Mouse (Mus musculus) embryonic facial prominence, embryonic 14.5 days (tissue): Measurements from ENCODE around the gene Vps8. TPM values are rescaled to one million over a fixed set of nuclear protein-coding genes. Genes with fewer than 3 reads are reported as not detected.
A peak's percentile ranks its signal among the peaks of the same experiment; 100 is the strongest.

ENCODE experiments used
- ATAC-seq: fragments of 200-750 bp; cut with Nextera tagmentation; 2 replicates; pipeline ENCODE4 v1.8.0; 2017; ENCODE audit warnings: low read depth, moderate number of reproducible peaks, moderate TSS enrichment
- DNase-seq: peaks from one replicate; pipeline ENCODE4 v3.0.0-alpha.2; 2015; ENCODE audit warnings: low spot score
- H3K27ac ChIP-seq: fragments of 300-500 bp; sonication (generic); replicated peaks from 2 replicates; pipeline ENCODE4 v1.5.1; 2014; ENCODE audit warnings: low read depth, mild to moderate bottlenecking, low read length, moderate library complexity
- H3K27me3 ChIP-seq: fragments of 300-500 bp; sonication (generic); replicated peaks from 2 replicates; pipeline ENCODE4 v1.6.1; 2014; ENCODE audit warnings: low read length; ENCODE audit not compliant: control insufficient read depth, insufficient read depth
- H3K36me3 ChIP-seq: fragments of 300-500 bp; sonication (generic); 2 replicates; pipeline ENCODE4 v1.6.1; 2014; ENCODE audit warnings: low read length, mixed read lengths; ENCODE audit not compliant: control insufficient read depth, insufficient read depth
- H3K4me1 ChIP-seq: fragments of 300-500 bp; sonication (generic); 2 replicates; pipeline ENCODE4 v1.6.1; 2014; ENCODE audit warnings: antibody characterized with exemption, low read length; ENCODE audit not compliant: control insufficient read depth, insufficient read depth
- H3K4me2 ChIP-seq: fragments of 300-500 bp; sonication (generic); 2 replicates; pipeline ENCODE4 v1.6.1; 2014; ENCODE audit warnings: low read depth, mild to moderate bottlenecking, low read length, moderate library complexity, mixed read lengths
- H3K4me3 ChIP-seq: fragments of 300-500 bp; sonication (generic); 2 replicates; pipeline ENCODE4 v1.5.1; 2014; ENCODE audit warnings: low read depth, mild to moderate bottlenecking, low read length
- H3K9ac ChIP-seq: fragments of 300-500 bp; sonication (generic); 2 replicates; pipeline ENCODE4 v1.6.1; 2014; ENCODE audit warnings: low read depth, mild to moderate bottlenecking, low read length, moderate library complexity, mixed read lengths
- H3K9me3 ChIP-seq: fragments of 300-500 bp; sonication (generic); 2 replicates; pipeline ENCODE4 v1.6.1; 2016; ENCODE audit warnings: low read length; ENCODE audit not compliant: control insufficient read depth
- WGBS: fragments of 180-500 bp; shearing (Covaris S2); extraction: QIAGEN DNeasy Blood & Tissue Kit; methylation state at CpG from one replicate; pipeline ENCODE4 v1.1.7; 2014; 5-methylcytosine and 5-hydroxymethylcytosine counted together
- polyA plus RNA-seq: library from polyadenylated mRNA; unstranded; fragments of >200 nt; fragmentation: Nextera tagmentation; extraction: Ambion mirVana; gene quantifications from 2 replicates; pipeline ENCODE4 v1.2.1, GENCODE M21; 2014

Vps8 gene
- polyA plus RNA-seq, 1 experiment from 2014 or later = 18.0 TPM

GRCm38 (mm10) chr16:21562625-21563300 is 139.8 kb downstream of the Vps8 start:
- H3K9me3 ChIP-seq = no peaks in the 10 kb centered on the region
- 68% methylated on average over 3 of the region's 3 CpGs for WGBS
- no peaks in the 10 kb centered on the region for H3K27me3 ChIP-seq
- ATAC-seq = no peak
- H3K36me3 ChIP-seq = no peaks in the 10 kb centered on the region
- H3K4me1 ChIP-seq = no peaks in the 10 kb centered on the region
- H3K9ac ChIP-seq = no peak overlapping the region
- no peak overlapping the region for H3K4me2 ChIP-seq
- no peak overlapping the region for H3K27ac ChIP-seq
- H3K4me3 ChIP-seq = no peak overlapping the region
- DNase-seq = no peak

GRCm38 (mm10) chr16:21563322-21563721 is 140.4 kb downstream of the Vps8 start:
- no peaks in the 10 kb centered on the region for H3K27me3 ChIP-seq
- H3K4me1 ChIP-seq = no peaks in the 10 kb centered on the region
- ATAC-seq (no peak), DNase-seq (no peak)
- no peaks in the 10 kb centered on the region for H3K36me3 ChIP-seq
- H3K4me2 ChIP-seq = no peak overlapping the region
- H3K9me3 ChIP-seq = no peaks in the 10 kb centered on the region
- H3K9ac ChIP-seq = no peak overlapping the region
- 41% methylated on average over 6 of the region's 6 CpGs for WGBS
- no peak overlapping the region for H3K27ac ChIP-seq
- H3K4me3 ChIP-seq = no peak overlapping the region

GRCm38 (mm10) chr16:21567093-21567492 is 144.2 kb downstream of the Vps8 start:
- ATAC-seq = no peak
- no peak overlapping the region for H3K4me3 ChIP-seq
- H3K4me2 ChIP-seq = no peak overlapping the region
- no peaks in the 10 kb centered on the region for H3K4me1 ChIP-seq
- no peaks in the 10 kb centered on the region for H3K36me3 ChIP-seq
- H3K9me3 ChIP-seq = no peaks in the 10 kb centered on the region
- 90% methylated on average over 5 of the region's 5 CpGs for WGBS
- H3K9ac ChIP-seq = no peak overlapping the region
- H3K27ac ChIP-seq = no peak overlapping the region
- DNase-seq = no peak
- no peaks in the 10 kb centered on the region for H3K27me3 ChIP-seq

- H3K36me3 ChIP-seq = no peaks in the 10 kb centered on the region
- no peaks in the 10 kb centered on the region for H3K9me3 ChIP-seq
- WGBS = 78% methylated on average over 7 of the region's 7 CpGs
- no peak overlapping the region for H3K4me2 ChIP-seq
- H3K27me3 ChIP-seq = no peaks in the 10 kb centered on the region
- no peaks in the 10 kb centered on the region for H3K4me1 ChIP-seq
- no peak for DNase-seq
- no peak overlapping the region for H3K4me3 ChIP-seq
- ATAC-seq = no peak
- H3K9ac ChIP-seq = no peak overlapping the region
- H3K27ac ChIP-seq = no peak overlapping the region
Observed at GRCm38 (mm10) chr16:21569952-21570351, 147.0 kb downstream of the Vps8 start.

GRCm38 (mm10) chr16:21570786-21571185 is 147.9 kb downstream of the Vps8 start:
- 86% methylated on average over 5 of the region's 5 CpGs for WGBS
- ATAC-seq (no peak), DNase-seq (no peak)
- no peaks in the 10 kb centered on the region for H3K9me3 ChIP-seq
- H3K4me1 ChIP-seq = no peaks in the 10 kb centered on the region
- no peaks in the 10 kb centered on the region for H3K27me3 ChIP-seq
- H3K36me3 ChIP-seq = no peaks in the 10 kb centered on the region
- no peak overlapping the region for H3K9ac ChIP-seq
- H3K4me3 ChIP-seq = no peak overlapping the region
- no peak overlapping the region for H3K27ac ChIP-seq
- no peak overlapping the region for H3K4me2 ChIP-seq

- no peaks in the 10 kb centered on the region for H3K36me3 ChIP-seq
- H3K4me3 ChIP-seq = no peak overlapping the region
- H3K9ac ChIP-seq = no peak overlapping the region
- H3K27me3 ChIP-seq = no peaks in the 10 kb centered on the region
- no peak overlapping the region for H3K4me2 ChIP-seq
- DNase-seq (peak; percentile 64), ATAC-seq (peak; percentile 84)
- no peaks in the 10 kb centered on the region for H3K4me1 ChIP-seq
- no peak overlapping the region; the same call in 1 of the 2 replicates for H3K27ac ChIP-seq
- WGBS = 32% methylated on average over 9 of the region's 10 CpGs
- H3K9me3 ChIP-seq = no peaks in the 10 kb centered on the region
Observed at GRCm38 (mm10) chr16:21576000-21576420, 153.1 kb downstream of the Vps8 start.

GRCm38 (mm10) chr16:21589110-21589509 is 166.2 kb downstream of the Vps8 start:
- no peak for ATAC-seq
- no peaks in the 10 kb centered on the region for H3K9me3 ChIP-seq
- WGBS = 85% methylated on average over 6 of the region's 6 CpGs
- H3K27ac ChIP-seq = no peak overlapping the region
- no peak overlapping the region for H3K4me2 ChIP-seq
- H3K36me3 ChIP-seq = no peaks in the 10 kb centered on the region
- no peaks in the 10 kb centered on the region for H3K4me1 ChIP-seq
- no peak for DNase-seq
- no peak overlapping the region for H3K4me3 ChIP-seq
- no peak overlapping the region for H3K9ac ChIP-seq
- H3K27me3 ChIP-seq = no peaks in the 10 kb centered on the region

- DNase-seq (peak; percentile 31), ATAC-seq (peak; percentile 65; the same call in 1 of the 2 replicates)
- Histone ChIP-seq H3K9ac (no peak overlapping the region), H3K4me3 (no peak overlapping the region), H3K4me2 (no peak overlapping the region), H3K4me1 (no peaks in the 10 kb centered on the region), H3K27ac (no peak overlapping the region), H3K9me3 (no peaks in the 10 kb centered on the region), H3K36me3 (no peaks in the 10 kb centered on the region), H3K27me3 (no peaks in the 10 kb centered on the region)
- 65% methylated on average over 5 of the region's 5 CpGs for WGBS
Observed at GRCm38 (mm10) chr16:21590806-21591205, 167.9 kb downstream of the Vps8 start.

GRCm38 (mm10) chr16:21591511-21591910 is 168.6 kb downstream of the Vps8 start:
- ATAC-seq = no peak
- WGBS = 89% methylated on average over 2 of the region's 2 CpGs

More at GRCm38 (mm10) chr16:21591511-21591910, 168.6 kb downstream of the Vps8 start:
- Histone ChIP-seq H3K9me3 (no peaks in the 10 kb centered on the region), H3K4me2 (no peak overlapping the region), H3K4me1 (no peaks in the 10 kb centered on the region), H3K36me3 (no peaks in the 10 kb centered on the region), H3K27me3 (no peaks in the 10 kb centered on the region), H3K9ac (no peak overlapping the region), H3K4me3 (no peak overlapping the region), H3K27ac (no peak overlapping the region)
- no peak for DNase-seq
